8 mouse cellular contexts compared by ENCODE assay signal in genomic region chr8:70509281-70509952, GRCm38 (mm10). TPM values are rescaled to one million over a fixed set of nuclear protein-coding genes. Genes with fewer than 3 reads are reported as not detected.
DNase-seq lines count a peak whose midpoint lies in the region; ATAC-seq and TF ChIP-seq lines count a peak whose summit lies in the region.

No protein-coding gene starts in this region.

- peaks cover 19% of the 10 kb centered on the region for H3K4me1 ChIP-seq in cerebellum, adult 2 months (ENCODE audit: control insufficient read depth, insufficient read depth, low read length)
- H3K4me1 ChIP-seq in neural tube, embryonic 11.5 days (ENCODE audit: control insufficient read depth, insufficient read depth, low read length): peaks cover 22% of the 10 kb centered on the region
- peaks cover 47% of the 10 kb centered on the region for H3K4me1 ChIP-seq in limb, embryonic 13.5 days
- peaks cover 9% of the 10 kb centered on the region; the same call in 1 of the 2 replicates for H3K4me1 ChIP-seq in stomach, embryonic 14.5 days (ENCODE audit: control insufficient read depth, insufficient read depth, low read length)

- peaks cover 12% of the 10 kb centered on the region for H3K36me3 ChIP-seq in neural tube, embryonic 11.5 days (ENCODE audit: control insufficient read depth, insufficient read depth, low read length)
- H3K36me3 ChIP-seq in limb, embryonic 13.5 days: peaks cover 43% of the 10 kb centered on the region
- peaks cover 20% of the 10 kb centered on the region for H3K36me3 ChIP-seq in stomach, embryonic 14.5 days (ENCODE audit: control insufficient read depth, insufficient read depth, low read length)

- no peak for ATAC-seq in neural tube, embryonic 11.5 days (ENCODE audit: insufficient read depth, low FRiP score, low TSS enrichment)
- ATAC-seq in limb, embryonic 13.5 days (ENCODE audit: low FRiP score, low read depth): no peak
- no peak for ATAC-seq in stomach, embryonic 14.5 days (ENCODE audit: insufficient number of reproducible peaks, insufficient read depth, low FRiP score, low read depth)

- DNase-seq in cerebellum, adult 2 months: no peak
- DNase-seq in cerebellum, postnatal 36 days: no peak
- DNase-seq in neural tube, embryonic 11.5 days (ENCODE audit: low spot score): no peak
- no peak for DNase-seq in neural tube, embryonic 10.5 days (ENCODE audit: extremely low spot score, low spot score)
- DNase-seq in Muller cell, postnatal 12 days (ENCODE audit: inconsistent ontology term): no peak
- DNase-seq in gastrocnemius, postnatal 10 days: no peak

- 9% methylated on average over 25 of the region's 25 CpGs for WGBS in cerebellum, adult 2 months
- 13% methylated on average over 25 of the region's 25 CpGs for WGBS in neural tube, embryonic 11.5 days
- 11% methylated on average over 25 of the region's 25 CpGs for WGBS in limb, embryonic 13.5 days
- WGBS in stomach, embryonic 14.5 days: 7% methylated on average over 25 of the region's 25 CpGs

- TF ChIP-seq CTCF in cerebellum, adult 2 months (IDR thresholded peaks at IDR 0.05; ENCODE audit: borderline replicate concordance, insufficient read depth, low read depth, low read length): no peak

- TF ChIP-seq POLR2A in cerebellum, adult 2 months (IDR thresholded peaks at IDR 0.05; ENCODE audit: borderline replicate concordance, insufficient read depth, low read length): no peak

- H3K4me3 ChIP-seq in cerebellum, adult 2 months (replicated peaks; ENCODE audit: insufficient read depth, low read depth, low read length): peak overlapping the region; percentile 77
- peak overlapping the region; percentile 99 for H3K4me3 ChIP-seq in neural tube, embryonic 11.5 days (ENCODE audit: low read depth, low read length)
- H3K4me3 ChIP-seq in limb, embryonic 13.5 days: peak overlapping the region; percentile 98
- peak overlapping the region; percentile 81 for H3K4me3 ChIP-seq in stomach, embryonic 14.5 days (ENCODE audit: low read depth, low read length)

- peak overlapping the region; percentile 37; the same call in 1 of the 2 replicates for H3K27ac ChIP-seq in cerebellum, adult 2 months (ENCODE audit: insufficient read depth, low read length)
- 0 out of 2 replicates have a peak overlapping the region, but pooled peaks have one; percentile 42 for H3K27ac ChIP-seq in neural tube, embryonic 11.5 days (ENCODE audit: low read depth, low read length)
- H3K27ac ChIP-seq in limb, embryonic 13.5 days: peak overlapping the region; percentile 96; the same call in 1 of the 2 replicates
- H3K27ac ChIP-seq in stomach, embryonic 14.5 days (ENCODE audit: low read length): peak overlapping the region; percentile 97; the same call in 1 of the 2 replicates

- no peaks in the 10 kb centered on the region for H3K27me3 ChIP-seq in cerebellum, adult 2 months (ENCODE audit: control insufficient read depth, insufficient read depth, low read length)
- H3K27me3 ChIP-seq in neural tube, embryonic 11.5 days (ENCODE audit: control insufficient read depth, insufficient read depth, low read length): no peaks in the 10 kb centered on the region
- no peaks in the 10 kb centered on the region for H3K27me3 ChIP-seq in limb, embryonic 13.5 days
- no peaks in the 10 kb centered on the region for H3K27me3 ChIP-seq in stomach, embryonic 14.5 days (ENCODE audit: control insufficient read depth, insufficient read depth, low read length)

- H3K9me3 ChIP-seq in neural tube, embryonic 11.5 days (ENCODE audit: control insufficient read depth, low read length): no peaks in the 10 kb centered on the region
- H3K9me3 ChIP-seq in limb, embryonic 13.5 days: no peaks in the 10 kb centered on the region
- H3K9me3 ChIP-seq in stomach, embryonic 14.5 days (ENCODE audit: control insufficient read depth, low read depth, low read length): no peaks in the 10 kb centered on the region

- H3K4me2 ChIP-seq in neural tube, embryonic 11.5 days (ENCODE audit: low read depth): peak overlapping the region; percentile 98
- peak overlapping the region; percentile 98 for H3K4me2 ChIP-seq in limb, embryonic 13.5 days (replicated peaks)
- peak overlapping the region; percentile 97 for H3K4me2 ChIP-seq in stomach, embryonic 14.5 days (replicated peaks; ENCODE audit: low read depth, low read length)

- peak overlapping the region; percentile 97 for H3K9ac ChIP-seq in neural tube, embryonic 11.5 days (ENCODE audit: low read length)
- peak overlapping the region; percentile 99 for H3K9ac ChIP-seq in limb, embryonic 13.5 days
- peak overlapping the region; percentile 99 for H3K9ac ChIP-seq in stomach, embryonic 14.5 days (replicated peaks; ENCODE audit: low read depth, low read length)

RNA-seq across cellular contexts. Expression of gene Uba52, which starts 1.2 kb away (rescaled TPM):
- 920 and 977 TPM in 2 replicates for polyA plus RNA-seq in cerebellum, adult 2 months (2012; rRNA removed)
- polyA plus RNA-seq in neural tube, embryonic 11.5 days (2014; fragmentation: Nextera tagmentation; extraction: Ambion mirVana): 809 and 814 TPM in 2 replicates
- 856 and 861 TPM in 2 replicates for polyA plus RNA-seq in limb, embryonic 13.5 days (2015; fragmentation: Nextera tagmentation; extraction: Ambion mirVana)
- 1,056 and 1,119 TPM in 2 replicates for polyA plus RNA-seq in stomach, embryonic 14.5 days (2014; fragmentation: Nextera tagmentation; extraction: Ambion mirVana)
- 1,000 to 10,000 TPM; 1,232 to 1,261 TPM for total RNA-seq in gastrocnemius, postnatal 10 days (2021)

RNA-seq across cellular contexts. Expression of gene Rex1bd, which starts 2.9 kb away (rescaled TPM):
- 184 and 189 TPM in 2 replicates for polyA plus RNA-seq in cerebellum, adult 2 months (2012; rRNA removed)
- 118 and 132 TPM in 2 replicates for polyA plus RNA-seq in neural tube, embryonic 11.5 days (2014; fragmentation: Nextera tagmentation; extraction: Ambion mirVana)
- polyA plus RNA-seq in limb, embryonic 13.5 days (2015; fragmentation: Nextera tagmentation; extraction: Ambion mirVana): 139 and 148 TPM in 2 replicates
- 132 and 149 TPM in 2 replicates for polyA plus RNA-seq in stomach, embryonic 14.5 days (2014; fragmentation: Nextera tagmentation; extraction: Ambion mirVana)
- 100 to 1,000 TPM; 120 to 129 TPM for total RNA-seq in gastrocnemius, postnatal 10 days (2021)

RNA-seq across cellular contexts. Expression of gene Crlf1, which starts 16.5 kb away (rescaled TPM):
- 3.8 and 4.0 TPM in 2 replicates for polyA plus RNA-seq in cerebellum, adult 2 months (2012; rRNA removed)
- polyA plus RNA-seq in neural tube, embryonic 11.5 days (2014; fragmentation: Nextera tagmentation; extraction: Ambion mirVana): 3.4 and 3.7 TPM in 2 replicates
- polyA plus RNA-seq in limb, embryonic 13.5 days (2015; fragmentation: Nextera tagmentation; extraction: Ambion mirVana): 83.3 and 85.0 TPM in 2 replicates
- polyA plus RNA-seq in stomach, embryonic 14.5 days (2014; fragmentation: Nextera tagmentation; extraction: Ambion mirVana): 1.6 and 1.8 TPM in 2 replicates
- 1 to 10 TPM; 2.8 to 3.4 TPM for total RNA-seq in gastrocnemius, postnatal 10 days (2021)

RNA-seq across cellular contexts. Expression of gene Fkbp8, which starts 18.1 kb away (rescaled TPM):
- polyA plus RNA-seq in cerebellum, adult 2 months (2012; rRNA removed): 531 and 552 TPM in 2 replicates
- polyA plus RNA-seq in neural tube, embryonic 11.5 days (2014; fragmentation: Nextera tagmentation; extraction: Ambion mirVana): 243 and 252 TPM in 2 replicates
- polyA plus RNA-seq in limb, embryonic 13.5 days (2015; fragmentation: Nextera tagmentation; extraction: Ambion mirVana): 284 and 290 TPM in 2 replicates
- 258 and 281 TPM in 2 replicates for polyA plus RNA-seq in stomach, embryonic 14.5 days (2014; fragmentation: Nextera tagmentation; extraction: Ambion mirVana)
- total RNA-seq in gastrocnemius, postnatal 10 days (2021): 100 to 1,000 TPM; 135 to 145 TPM

RNA-seq across cellular contexts. Expression of gene Kxd1, which starts 18.3 kb away (rescaled TPM):
- 63.4 and 65.9 TPM in 2 replicates for polyA plus RNA-seq in cerebellum, adult 2 months (2012; rRNA removed)
- 49.8 and 53.8 TPM in 2 replicates for polyA plus RNA-seq in neural tube, embryonic 11.5 days (2014; fragmentation: Nextera tagmentation; extraction: Ambion mirVana)
- 49.3 and 53.4 TPM in 2 replicates for polyA plus RNA-seq in limb, embryonic 13.5 days (2015; fragmentation: Nextera tagmentation; extraction: Ambion mirVana)
- 58.9 and 72.3 TPM in 2 replicates for polyA plus RNA-seq in stomach, embryonic 14.5 days (2014; fragmentation: Nextera tagmentation; extraction: Ambion mirVana)
- total RNA-seq in gastrocnemius, postnatal 10 days (2021): 10 to 100 TPM; 57.8 to 61.0 TPM

Comparison
In these comparisons a context has a peak if more than half of its experiments do, and no peak if none do; other contexts are left out.
1. H3K27ac ChIP-seq: peak in every context shown above with its lines; median percentile 97 in stomach, embryonic 14.5 days; 96 in limb, embryonic 13.5 days; 42 in neural tube, embryonic 11.5 days; 37 in cerebellum, adult 2 months.
2. RNA of gene Crlf1, which starts 16.5 kb away (polyA plus RNA-seq): 83.3 to 85.0 TPM in limb, embryonic 13.5 days; 3.8 to 4.0 TPM in cerebellum, adult 2 months, 3.4 to 3.7 TPM in neural tube, embryonic 11.5 days and 1.6 to 1.8 TPM in stomach, embryonic 14.5 days; every median in the first group is over 10 times any median in the second.
3. Peak in every context shown above with its lines, with median percentiles within 50 percentile points of each other: H3K4me3 ChIP-seq, H3K4me2 ChIP-seq and H3K9ac ChIP-seq.